Mouse (Mus musculus) cerebellum, postnatal 4 days (tissue): ENCODE data around the gene Ing3.

Experiments
- DNase-seq, 2 experiments: peaks; one replicate each; pipeline ENCODE4 v3.0.0; 2022; ENCODE audit warnings: low spot score in 2 of 2, mixed read lengths in 1 of 2

The Ing3 gene

GRCm38 (mm10) chr6:21949226-21949731, at the start of gene Ing3:
Ing3 (plus strand) TSS chr6:21949571.
- DNase-seq, result peak; percentile 92 to 96

- DNase-seq, result no peak
Observed at GRCm38 (mm10) chr6:21909720-21910119, 39.7 kb upstream of the Ing3 start.

DNA sequence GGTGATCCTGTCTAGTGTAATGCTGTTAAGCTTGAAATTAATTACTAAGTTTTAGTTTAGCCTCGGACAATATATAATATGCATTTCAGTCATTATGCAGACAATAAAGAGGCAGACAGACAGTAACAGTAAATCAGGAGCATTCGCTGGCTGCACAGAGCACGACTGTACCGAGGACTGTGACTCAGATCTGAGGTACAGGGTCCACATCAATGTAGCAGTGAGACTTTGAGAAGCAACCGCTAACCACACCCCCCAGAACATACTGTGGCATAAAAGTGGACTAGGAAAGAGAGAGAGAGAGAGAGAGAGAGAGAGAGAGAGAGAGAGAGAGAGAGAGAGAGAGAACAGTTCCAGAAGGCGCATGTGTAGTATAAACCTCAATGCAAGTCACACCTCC, 38.6 kb upstream of the Ing3 start:
- DNase-seq, result no peak

DNA sequence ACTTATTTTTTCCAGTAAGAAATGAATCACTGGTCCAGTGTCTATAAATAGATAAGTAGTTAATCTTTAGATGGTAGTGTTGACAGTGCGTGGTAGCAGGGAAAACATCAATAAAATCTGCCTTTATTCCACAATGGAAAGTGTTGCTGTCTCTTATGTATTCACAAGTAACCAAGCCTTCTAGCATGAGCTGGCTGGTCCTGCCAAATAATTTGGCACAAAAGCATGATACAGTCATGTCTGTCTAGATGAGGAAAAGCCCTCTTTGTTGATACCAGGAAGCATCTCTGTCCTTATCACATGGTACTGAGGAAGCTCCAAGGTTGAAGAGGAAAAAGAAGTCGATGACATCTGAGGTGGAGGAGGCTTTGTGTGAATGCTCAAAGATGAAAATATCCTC, 32.8 kb upstream of the Ing3 start:
- no peak for DNase-seq

DNA sequence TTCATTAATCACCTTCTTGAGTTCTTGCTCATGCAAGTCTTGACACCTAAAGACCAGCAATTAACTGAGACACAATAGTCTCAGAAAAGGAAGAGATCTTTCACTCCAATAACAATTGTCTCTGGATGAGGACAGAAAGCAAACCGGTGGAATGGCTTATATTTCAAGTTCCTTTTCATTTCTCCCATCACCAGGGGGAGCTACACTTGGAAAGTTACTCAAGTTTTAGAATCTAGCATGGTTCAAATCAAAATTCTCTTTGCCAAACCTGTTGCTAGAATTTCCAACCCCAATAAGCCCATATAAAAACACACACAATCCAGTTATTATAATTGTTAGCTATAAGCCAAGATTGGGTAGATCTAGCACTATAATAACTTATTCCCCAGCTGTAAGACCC, 25.2 kb upstream of the Ing3 start:
- DNase-seq, result no peak

DNA sequence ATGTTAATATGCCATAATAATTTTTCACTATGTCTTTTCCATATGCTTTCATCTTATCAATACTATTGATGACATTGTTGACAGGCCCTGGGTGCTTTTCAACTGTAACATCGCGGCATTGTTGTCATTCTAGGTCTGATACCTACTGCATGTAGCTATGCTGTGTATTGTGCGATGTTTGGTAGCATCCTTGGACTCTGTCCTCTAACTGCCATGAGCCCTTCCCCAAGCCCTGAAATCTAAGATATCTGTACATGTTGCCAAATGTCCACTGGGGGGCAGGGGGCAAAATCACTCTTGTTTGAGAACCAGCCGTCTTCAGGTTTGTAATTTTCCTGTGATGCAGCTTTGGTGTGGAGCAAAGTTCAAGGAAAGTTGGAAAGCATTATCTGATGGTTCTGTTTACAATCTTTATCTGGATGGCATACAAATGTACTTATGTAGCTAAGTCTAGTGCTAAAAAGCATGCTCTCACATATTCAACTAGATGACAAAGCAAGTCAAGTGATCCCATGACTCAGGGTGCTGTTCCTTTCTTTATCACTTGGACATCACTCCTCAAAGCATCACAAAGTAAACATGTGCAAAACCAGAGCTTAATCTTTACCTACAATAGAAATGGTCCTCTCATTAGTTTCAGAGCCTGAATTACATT, 11.3 kb upstream of the Ing3 start:
- DNase-seq, result no peak

DNA sequence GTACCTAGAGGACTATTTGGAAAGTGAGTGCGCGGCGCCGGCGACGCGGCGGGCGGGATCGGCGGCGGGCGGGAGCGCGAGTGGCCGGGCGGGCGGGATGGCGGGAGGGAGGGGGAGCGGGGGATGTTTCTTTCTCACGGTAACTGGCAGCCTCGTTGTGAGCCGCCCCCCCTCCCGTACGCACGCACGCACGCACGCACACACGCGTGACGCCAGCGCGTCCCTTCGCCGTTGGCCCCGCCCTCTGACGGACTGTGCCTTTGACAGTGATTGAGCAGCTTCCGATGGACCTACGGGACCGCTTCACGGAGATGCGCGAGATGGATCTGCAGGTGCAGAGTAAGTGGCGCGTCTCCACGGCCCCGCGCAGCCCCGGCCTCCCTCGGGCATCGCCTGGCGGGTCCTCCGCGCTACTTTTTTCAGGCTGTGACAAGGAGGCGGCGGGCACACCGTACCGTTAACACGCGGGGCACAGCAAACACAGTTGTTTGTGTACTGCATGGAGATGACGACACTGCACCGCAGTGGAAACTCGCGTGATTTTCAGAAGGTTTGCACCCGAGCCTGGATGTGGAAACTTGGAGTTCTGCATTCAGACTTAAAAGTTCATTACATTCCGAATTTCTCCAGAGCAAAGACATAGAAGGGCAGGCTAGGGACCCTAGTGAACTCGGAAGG, 539 bp downstream of the Ing3 start:
- DNase-seq, result peak; percentile 87 to 96

GRCm38 (mm10) chr6:21950676-21951075, 1.3 kb downstream of the Ing3 start:
- no peak for DNase-seq

- DNase-seq, result no peak
Observed at GRCm38 (mm10) chr6:21955468-21955867, 6.1 kb downstream of the Ing3 start.

DNA sequence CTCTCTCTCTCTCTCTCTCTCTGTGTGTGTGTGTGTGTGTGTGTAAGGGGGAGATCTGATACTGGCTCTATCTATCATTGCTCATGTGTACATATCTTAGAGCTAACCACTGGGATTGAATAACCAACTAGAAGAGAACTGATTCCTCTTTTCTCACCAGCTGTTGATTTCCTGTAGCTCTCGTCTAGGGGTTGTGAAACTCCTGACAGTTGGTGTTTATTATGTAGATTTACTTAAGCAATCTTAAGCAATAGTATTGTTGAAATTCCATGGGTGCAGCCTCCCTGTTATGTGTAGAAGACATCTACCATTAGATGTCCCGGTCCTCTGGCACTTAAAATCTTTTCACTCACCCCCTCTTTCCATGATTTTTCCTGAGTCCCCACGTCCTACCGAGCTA, 9.6 kb downstream of the Ing3 start:
- no peak for DNase-seq

- no peak for DNase-seq
Observed at GRCm38 (mm10) chr6:21959909-21960308, 10.5 kb downstream of the Ing3 start.

DNA sequence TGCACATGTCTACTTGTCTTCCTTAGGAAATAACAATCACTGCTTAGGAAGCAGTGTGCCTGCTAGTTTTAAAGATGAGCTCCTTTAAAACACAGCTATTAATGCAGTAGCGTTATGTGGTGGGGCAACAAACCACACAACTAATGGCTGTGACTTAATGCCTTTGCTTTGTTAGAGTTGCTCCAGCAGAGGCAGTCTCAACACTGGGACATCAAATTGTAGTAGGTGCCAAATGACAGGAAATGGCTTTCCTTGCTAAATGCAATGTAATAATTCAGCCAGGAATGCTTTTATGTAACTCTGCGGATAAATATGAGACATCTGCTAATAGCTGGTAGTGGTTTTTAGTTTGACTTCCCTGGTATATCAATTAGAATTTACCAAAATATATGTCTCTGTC, 28.2 kb downstream of the Ing3 start:
- no peak for DNase-seq

DNA sequence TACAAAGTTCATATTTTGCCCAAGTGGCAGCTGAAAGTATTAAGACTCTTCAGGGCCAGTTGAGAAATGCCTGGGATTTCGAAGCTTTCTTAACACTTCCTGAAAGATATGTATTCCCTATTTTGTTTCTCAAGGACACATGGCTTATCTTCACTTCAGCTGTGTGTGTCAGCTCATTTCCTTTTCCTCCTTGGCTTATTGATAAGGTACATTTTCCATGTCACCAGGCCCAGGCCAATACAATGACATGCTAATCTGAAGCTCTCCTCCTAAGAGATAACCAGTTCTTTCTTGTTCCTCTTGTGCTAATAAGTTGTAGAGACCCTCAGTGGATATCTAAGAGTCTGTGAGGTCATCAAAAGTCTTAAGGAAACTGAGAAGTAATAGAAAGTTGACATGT, 31.7 kb downstream of the Ing3 start:
- no peak for DNase-seq

- peak in 1 of 2 experiments; percentile 26 for DNase-seq
Observed at GRCm38 (mm10) chr6:21984990-21985731, 35.8 kb downstream of the Ing3 start.

DNA sequence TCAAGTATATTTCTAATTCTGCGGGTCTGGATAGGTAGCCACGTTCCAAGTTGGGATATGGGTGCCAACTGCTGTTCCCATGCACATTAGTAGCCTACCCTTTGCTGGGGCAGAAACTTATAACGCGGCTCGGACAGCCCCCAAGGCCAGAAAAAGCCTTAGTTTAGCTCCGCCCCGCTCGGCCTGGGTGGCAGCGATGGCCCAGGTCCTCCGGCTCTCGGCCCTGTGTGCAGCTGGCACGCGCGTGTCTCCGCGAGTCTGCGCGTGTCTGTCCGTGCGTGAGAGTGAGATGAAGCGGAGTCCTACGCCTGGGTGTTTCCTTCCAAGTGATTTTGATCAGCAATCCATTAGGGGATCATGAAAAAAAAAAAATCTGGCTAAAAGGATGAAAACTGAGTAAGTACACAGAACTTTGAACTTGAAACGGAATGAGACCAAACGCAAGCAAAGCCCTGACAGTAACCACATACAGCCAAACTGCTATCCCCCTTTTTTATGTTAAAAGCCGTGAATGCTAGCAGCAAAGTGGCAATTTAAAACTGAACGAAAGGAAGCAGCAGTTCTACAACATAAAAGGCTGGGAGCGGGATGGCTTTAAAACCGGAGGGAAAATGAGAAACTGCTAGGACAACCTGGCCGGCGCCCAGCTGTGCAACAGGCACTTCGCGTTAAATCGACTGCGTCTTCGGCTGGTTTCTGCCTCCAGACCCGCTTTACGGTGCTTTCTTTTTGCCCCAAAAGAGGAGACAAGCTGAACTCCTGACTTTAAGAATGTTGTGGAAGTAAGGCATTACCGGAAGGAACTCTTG, 36.6 kb downstream of the Ing3 start, which contains the start of gene Cped1:
Gene Cped1, plus strand, starts transcription at position 185 of the 809 bp plus-strand sequence.
- DNase-seq, result peak in 1 of 2 experiments; percentile 26

- no peak for DNase-seq
Observed at GRCm38 (mm10) chr6:21986660-21987331, 37.4 kb downstream of the Ing3 start.

DNA sequence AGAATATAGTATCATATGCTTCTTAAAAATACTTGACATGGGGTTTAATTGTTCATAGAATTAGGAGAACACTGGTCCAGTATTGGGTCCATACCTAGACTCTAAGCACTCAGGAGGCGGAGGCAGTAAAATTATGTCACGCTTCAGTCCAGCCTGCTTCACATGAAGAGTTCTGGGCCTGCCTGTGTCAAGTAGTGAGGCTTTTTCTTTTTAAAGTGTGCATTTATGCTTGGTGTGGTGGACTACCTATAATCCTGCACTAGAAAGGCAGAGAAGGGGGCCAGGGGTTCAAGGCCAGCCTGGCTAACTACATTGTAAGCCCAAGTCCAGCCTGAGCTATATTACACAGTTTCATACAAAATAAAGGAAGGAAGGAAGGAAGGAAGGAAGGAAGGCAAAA, 38.2 kb downstream of the Ing3 start:
- DNase-seq, result no peak

DNA sequence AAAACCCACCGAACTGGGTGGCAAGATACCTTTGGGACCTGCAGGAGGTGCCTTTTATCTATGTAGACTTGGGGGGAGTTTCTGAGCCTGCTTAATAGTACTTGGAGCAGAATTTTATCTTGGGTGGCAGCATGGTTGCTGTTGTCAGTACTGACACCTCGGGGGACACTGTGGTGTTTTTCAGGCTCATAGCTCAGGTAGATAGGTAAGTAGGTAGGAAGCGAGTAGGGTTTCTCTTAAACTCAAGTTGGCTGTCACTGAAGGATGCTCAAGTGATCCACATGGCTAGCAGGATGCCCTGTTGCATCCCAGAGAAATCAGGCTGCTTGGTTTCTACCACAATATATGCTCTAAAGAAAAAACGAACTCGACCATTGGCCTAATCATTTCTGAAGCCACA, 38.9 kb downstream of the Ing3 start:
- no peak for DNase-seq

- DNase-seq, result no peak
Observed at GRCm38 (mm10) chr6:21989081-21989480, 39.7 kb downstream of the Ing3 start.

- DNase-seq, result no peak
Observed at GRCm38 (mm10) chr6:21990181-21991135, 41.1 kb downstream of the Ing3 start.
